Mouse (Mus musculus): ENCODE results near the gene Slc4a8.

DNA sequence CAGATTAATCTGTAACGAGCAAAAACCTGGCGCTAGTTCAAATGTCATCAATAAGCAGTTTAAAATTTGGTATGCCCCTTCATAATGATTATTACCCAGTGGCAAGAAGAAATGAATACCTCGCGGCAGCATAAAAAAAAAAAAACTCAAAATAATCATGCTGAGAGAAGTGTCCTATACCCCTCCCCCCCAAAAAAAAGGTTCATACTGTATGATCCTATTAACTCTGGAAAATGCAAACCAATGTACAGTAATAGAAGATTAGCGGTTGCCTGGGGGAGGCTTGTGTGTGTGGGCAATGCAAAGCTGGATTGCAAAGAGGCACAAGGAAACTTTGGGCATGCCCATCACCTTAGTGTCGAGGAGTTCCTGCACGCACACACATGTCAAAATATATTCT is 108.0 kb downstream of the Slc4a8 start, which contains the start of gene Scn8a:
- TF ChIP-seq CTCF (IDR thresholded peaks at IDR 0.05; ENCODE audit: borderline replicate concordance, insufficient read depth, low read depth, low read length): no peak
- TF ChIP-seq POLR2A (IDR thresholded peaks at IDR 0.05; ENCODE audit: borderline replicate concordance, insufficient read depth, low read length): no peak
